Mouse (Mus musculus): ENCODE data around the gene Usp50.

GRCm38 (mm10) chr2:126708361-126708760 lies 74.9 kb downstream of the Usp50 start:
- TF ChIP-seq CTCF (IDR thresholded peaks at IDR 0.05; ENCODE audit: low read depth) (no peak), EP300 (IDR thresholded peaks at IDR 0.05; ENCODE audit: low read depth) (no peak)

All from liver, postnatal 0 days (tissue).